Mouse (Mus musculus): ENCODE measurements at regions not wholly inside any gene's neighbourhood (a gene's known extent, or its start where the extent isn't known, plus 50 kb on each side); places are given as distances from the start of the nearest gene placed in this dataset.

DNA sequence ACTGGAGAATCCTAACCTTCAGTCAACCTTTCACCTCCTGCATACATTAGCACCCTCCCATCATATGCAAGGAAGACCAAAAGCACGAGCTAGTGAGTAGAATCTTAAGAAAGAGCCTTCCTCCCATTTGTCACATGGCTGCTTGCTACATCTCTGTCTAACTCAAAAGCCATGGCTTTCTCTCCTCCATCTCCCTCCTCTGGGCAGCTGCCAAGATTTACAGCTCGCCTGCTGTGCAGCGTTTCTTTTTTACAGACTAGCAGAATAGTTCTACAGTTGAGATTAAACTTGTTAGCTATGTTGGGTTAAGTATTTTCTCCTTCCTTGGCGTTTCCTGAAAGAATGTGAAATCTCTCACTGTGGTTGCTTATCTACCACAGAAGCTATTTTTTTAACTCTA, 168.3 kb upstream of the Mctp2 start:
- Histone ChIP-seq H3K4me3 (replicated peaks) (no peak overlapping the region), H3K27me3 (replicated peaks) (no peaks in the 10 kb centered on the region), H3K9me3 (no peaks in the 10 kb centered on the region), H3K27ac (no peak overlapping the region), H3K4me2 (replicated peaks) (no peak overlapping the region), H3K36me3 (no peaks in the 10 kb centered on the region), H3K9ac (no peak overlapping the region), H3K4me1 (replicated peaks) (no peaks in the 10 kb centered on the region)
- WGBS, result 35% methylated on average over 4 of the region's 4 CpGs
- ATAC-seq, result no peak

DNA sequence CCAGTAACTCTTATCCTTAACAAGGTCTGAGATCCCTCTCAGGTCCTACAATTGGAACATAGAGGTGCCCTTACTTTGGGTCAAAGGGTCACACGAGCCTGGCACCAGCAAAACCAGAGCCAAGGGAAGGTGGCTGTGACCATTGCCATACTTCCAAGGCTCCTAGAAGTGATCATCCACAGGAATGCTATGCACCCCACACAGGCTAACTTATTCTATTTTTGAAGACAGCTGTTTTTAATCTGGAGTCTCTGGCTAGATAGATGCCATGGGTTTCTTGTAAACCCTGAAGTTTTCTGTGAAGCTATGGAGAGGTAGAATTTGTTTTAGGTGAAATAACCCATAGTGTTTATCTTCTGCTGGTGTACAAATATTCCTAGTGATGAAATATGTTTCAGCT, 172.5 kb upstream of the Mctp2 start:
- no peak overlapping the region for H3K4me3 ChIP-seq (replicated peaks)
- 74% methylated on average over 1 of the region's 1 CpGs for WGBS
- H3K4me1 ChIP-seq (replicated peaks), result no peaks in the 10 kb centered on the region
- no peak for ATAC-seq
- no peaks in the 10 kb centered on the region for H3K9me3 ChIP-seq
- H3K27me3 ChIP-seq (replicated peaks), result no peaks in the 10 kb centered on the region
- H3K4me2 ChIP-seq (replicated peaks), result no peak overlapping the region
- H3K27ac ChIP-seq, result no peak overlapping the region
- H3K36me3 ChIP-seq, result no peaks in the 10 kb centered on the region
- H3K9ac ChIP-seq, result no peak overlapping the region

DNA sequence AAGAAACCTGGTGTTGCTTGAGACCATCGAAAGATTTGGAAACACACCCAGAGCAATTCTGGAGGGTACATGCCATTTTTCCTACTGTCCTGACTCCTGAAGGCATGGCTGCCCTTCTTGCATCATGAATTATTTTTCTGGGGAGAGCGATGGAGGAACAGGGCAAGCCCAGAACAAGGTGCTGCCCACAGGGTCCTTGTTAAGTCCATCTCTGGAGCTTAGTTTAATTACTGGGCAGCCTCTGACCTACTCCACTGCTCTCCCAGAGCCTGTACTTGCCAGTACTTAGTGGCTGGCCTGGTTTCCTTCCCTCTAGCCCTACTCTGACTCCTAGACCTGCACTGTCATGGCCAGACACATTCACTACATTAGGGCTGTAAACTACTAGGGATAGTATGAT, 174.9 kb upstream of the Mctp2 start:
- WGBS, result 85% methylated on average over 2 of the region's 2 CpGs
- no peaks in the 10 kb centered on the region for H3K4me1 ChIP-seq (replicated peaks)
- H3K27me3 ChIP-seq (replicated peaks), result no peaks in the 10 kb centered on the region
- H3K27ac ChIP-seq, result no peak overlapping the region
- no peak overlapping the region for H3K4me3 ChIP-seq (replicated peaks)
- ATAC-seq, result no peak
- H3K9ac ChIP-seq, result no peak overlapping the region
- H3K9me3 ChIP-seq, result no peaks in the 10 kb centered on the region
- no peaks in the 10 kb centered on the region for H3K36me3 ChIP-seq
- no peak overlapping the region for H3K4me2 ChIP-seq (replicated peaks)

DNA sequence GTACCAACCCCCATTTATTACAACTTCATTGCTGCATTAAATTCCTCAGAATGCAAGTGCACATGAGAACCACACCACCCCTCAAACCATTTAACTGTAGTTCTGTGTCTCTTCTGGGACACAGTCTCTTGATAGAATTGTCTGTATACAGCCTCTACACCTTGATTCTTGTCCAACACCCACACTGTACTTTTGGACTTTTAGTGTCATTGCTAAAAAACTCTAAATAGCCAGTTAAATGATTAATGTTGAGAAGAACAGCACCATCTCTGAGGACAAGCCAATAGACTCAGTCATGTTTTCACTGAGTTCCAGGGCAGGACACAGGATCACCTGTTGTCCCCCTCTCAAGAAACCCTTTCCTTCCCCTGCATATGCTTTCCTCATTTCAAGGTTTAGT, 183.8 kb upstream of the Mctp2 start:
- no peak overlapping the region for H3K27ac ChIP-seq
- no peaks in the 10 kb centered on the region for H3K4me1 ChIP-seq (replicated peaks)
- H3K9ac ChIP-seq, result no peak overlapping the region
- no peak overlapping the region for H3K4me3 ChIP-seq (replicated peaks)
- no peaks in the 10 kb centered on the region for H3K9me3 ChIP-seq
- ATAC-seq, result no peak
- H3K36me3 ChIP-seq, result no peaks in the 10 kb centered on the region
- no peaks in the 10 kb centered on the region for H3K27me3 ChIP-seq (replicated peaks)
- no peak overlapping the region for H3K4me2 ChIP-seq (replicated peaks)

DNA sequence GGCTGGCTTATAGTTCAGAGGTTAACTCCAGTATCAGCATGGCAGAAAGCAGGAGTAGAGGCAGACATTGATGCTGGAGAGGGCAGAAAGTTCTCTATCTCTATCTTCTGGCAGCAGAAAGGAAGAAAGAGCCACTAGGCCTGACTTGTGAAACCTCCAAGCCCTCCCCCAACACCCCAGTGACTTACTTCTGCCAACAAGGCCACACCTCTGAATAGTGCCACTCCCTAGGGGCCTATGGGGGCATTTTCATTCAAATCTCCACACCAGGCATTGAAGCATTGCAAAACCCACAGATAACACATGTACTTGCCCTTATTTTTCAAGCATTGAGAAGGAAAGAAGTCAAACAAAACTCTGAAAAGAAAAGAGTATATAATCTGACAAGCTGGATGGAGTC, 186.9 kb upstream of the Mctp2 start:
- peak; percentile 59 for ATAC-seq
- H3K4me2 ChIP-seq (replicated peaks), result no peak overlapping the region
- 0 out of 2 replicates have a peak, but pooled peaks cover 2% of the 10 kb centered on the region for H3K4me1 ChIP-seq (replicated peaks)
- H3K9ac ChIP-seq, result no peak overlapping the region
- H3K27me3 ChIP-seq (replicated peaks), result no peaks in the 10 kb centered on the region
- H3K27ac ChIP-seq, result no peak overlapping the region
- no peak overlapping the region for H3K4me3 ChIP-seq (replicated peaks)
- no peaks in the 10 kb centered on the region for H3K9me3 ChIP-seq
- no peaks in the 10 kb centered on the region for H3K36me3 ChIP-seq

DNA sequence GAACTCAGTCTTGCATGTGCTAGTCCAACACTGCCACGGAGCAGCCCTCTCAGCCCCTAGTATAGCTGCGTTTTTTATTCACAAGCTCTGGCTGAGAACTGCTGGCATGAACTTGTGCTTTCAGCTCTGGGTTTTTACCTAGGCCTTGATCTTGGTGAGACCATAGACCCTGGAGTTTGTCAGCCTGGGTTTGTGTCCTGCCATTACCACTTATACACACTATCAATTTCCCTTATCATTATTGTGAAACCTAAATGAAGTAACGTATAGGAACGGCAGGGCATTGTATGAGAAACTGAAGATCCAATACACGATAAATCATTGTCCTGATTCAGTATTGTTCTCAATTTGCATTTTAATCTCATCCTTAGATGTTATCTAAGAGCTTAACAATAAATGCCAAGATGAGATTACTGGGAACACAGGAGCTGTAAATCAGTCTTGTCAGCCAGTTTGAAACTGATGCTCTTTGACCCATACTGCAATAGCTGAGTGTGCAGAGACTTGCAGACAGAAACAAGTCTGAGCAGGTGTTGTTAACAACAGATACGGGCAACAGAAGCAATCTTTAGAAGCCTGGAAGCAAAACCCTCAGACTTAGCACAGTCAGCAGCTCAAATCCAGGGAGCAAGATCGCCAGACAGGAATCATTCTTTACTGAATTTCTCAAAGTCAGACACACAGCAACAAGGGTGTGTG, 190.7 kb upstream of the Mctp2 start:
- no peaks in the 10 kb centered on the region for H3K9me3 ChIP-seq
- no peaks in the 10 kb centered on the region for H3K27me3 ChIP-seq (replicated peaks)
- WGBS, result 29% methylated on average over 7 of the region's 7 CpGs
- H3K4me1 ChIP-seq (replicated peaks), result 0 out of 2 replicates have a peak, but pooled peaks cover 2% of the 10 kb centered on the region
- H3K4me2 ChIP-seq (replicated peaks), result no peak overlapping the region
- H3K36me3 ChIP-seq, result no peaks in the 10 kb centered on the region
- peak overlapping the region; percentile 28; the same call in 1 of the 2 replicates for H3K27ac ChIP-seq
- no peak overlapping the region for H3K4me3 ChIP-seq (replicated peaks)
- ATAC-seq, result peak; percentile 89
- no peak overlapping the region for H3K9ac ChIP-seq

DNA sequence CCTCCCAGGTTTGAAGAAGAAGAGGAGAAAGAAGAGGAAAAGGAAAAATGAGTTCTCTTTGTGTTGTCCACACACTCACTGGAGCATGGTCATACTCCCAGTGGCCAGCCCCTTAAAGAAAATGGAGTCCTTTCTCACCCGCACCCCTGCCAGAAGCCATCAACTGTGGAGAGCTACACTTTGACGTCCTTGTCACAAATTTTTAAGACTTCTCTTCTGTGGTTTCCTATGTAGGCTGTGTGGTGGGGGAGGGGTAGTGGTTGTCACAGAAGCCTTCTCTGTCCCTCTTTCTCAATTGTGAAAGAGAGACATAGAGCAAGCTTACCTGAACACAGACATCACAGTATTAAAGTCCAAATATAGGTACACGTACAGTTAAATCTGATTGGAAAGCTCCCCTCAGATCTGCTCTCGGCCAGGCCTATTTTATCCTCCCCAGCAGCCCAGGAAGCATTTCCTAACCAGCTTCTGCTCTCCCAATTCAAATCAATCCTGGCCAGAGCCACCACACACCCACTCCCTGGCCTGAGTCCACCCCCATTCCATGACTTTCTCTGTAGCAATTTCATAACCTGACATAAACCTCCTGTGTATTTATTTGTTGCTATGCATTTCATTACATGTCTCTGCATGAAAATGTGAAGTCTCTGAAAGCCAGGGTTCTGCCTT, 192.3 kb upstream of the Mctp2 start:
- no peak overlapping the region for H3K27ac ChIP-seq
- no peaks in the 10 kb centered on the region for H3K27me3 ChIP-seq (replicated peaks)
- WGBS, result 63% methylated on average over 4 of the region's 4 CpGs

DNA sequence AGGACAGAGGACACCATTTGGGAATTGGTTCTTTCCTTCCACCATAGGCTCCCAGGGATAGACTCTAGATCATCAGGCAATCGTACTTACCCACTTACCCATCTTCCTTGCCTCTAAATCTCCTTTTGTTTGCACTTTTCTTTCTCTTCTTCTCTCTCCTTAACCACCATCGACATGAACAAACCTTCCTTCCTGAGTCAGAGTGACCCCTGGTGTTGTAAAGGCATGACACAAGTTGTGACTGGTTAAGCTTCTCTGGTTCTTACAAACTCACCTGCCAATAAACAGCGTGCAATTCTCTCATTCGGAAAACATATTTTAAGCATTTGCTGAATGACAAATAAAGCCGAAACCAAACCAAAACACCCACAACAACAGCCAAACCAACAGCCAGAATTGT, 193.4 kb upstream of the Mctp2 start:
- no peak overlapping the region for H3K27ac ChIP-seq
- no peak for ATAC-seq
- no peak overlapping the region for H3K4me3 ChIP-seq (replicated peaks)
- H3K4me1 ChIP-seq (replicated peaks), result 0 out of 2 replicates have a peak, but pooled peaks cover 2% of the 10 kb centered on the region
- no peaks in the 10 kb centered on the region for H3K36me3 ChIP-seq
- H3K9ac ChIP-seq, result no peak overlapping the region
- H3K4me2 ChIP-seq (replicated peaks), result no peak overlapping the region
- 73% methylated on average over 5 of the region's 5 CpGs for WGBS
- H3K27me3 ChIP-seq (replicated peaks), result no peaks in the 10 kb centered on the region
- H3K9me3 ChIP-seq, result no peaks in the 10 kb centered on the region

More for the DNA sequence above, 192.3 kb upstream of the Mctp2 start:
- H3K4me1 ChIP-seq (replicated peaks), result 0 out of 2 replicates have a peak, but pooled peaks cover 2% of the 10 kb centered on the region
- no peaks in the 10 kb centered on the region for H3K9me3 ChIP-seq
- H3K9ac ChIP-seq, result no peak overlapping the region
- ATAC-seq, result no peak
- H3K4me2 ChIP-seq (replicated peaks), result no peak overlapping the region
- H3K36me3 ChIP-seq, result no peaks in the 10 kb centered on the region
- no peak overlapping the region for H3K4me3 ChIP-seq (replicated peaks)

DNA sequence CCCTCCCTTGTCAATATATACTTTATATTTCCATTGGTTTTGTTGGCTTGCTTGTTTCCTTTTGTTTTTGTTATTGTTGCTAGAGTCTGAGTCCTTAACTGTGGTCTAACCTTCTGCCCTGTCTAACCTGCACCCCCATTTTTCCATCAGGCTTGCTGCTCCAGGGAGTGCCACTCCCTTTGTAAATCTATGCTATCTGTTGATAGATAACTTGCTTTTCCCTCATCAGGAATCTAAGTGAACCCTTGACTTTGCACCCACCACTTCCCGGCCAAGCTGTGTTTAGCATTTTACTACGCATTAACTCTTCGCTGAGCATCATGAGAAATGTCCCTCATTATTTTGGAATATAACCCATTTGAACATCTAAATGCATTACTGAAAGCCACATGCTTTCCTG, 193.8 kb upstream of the Mctp2 start:
- ATAC-seq, result peak; percentile 59
- Histone ChIP-seq H3K27me3 (replicated peaks) (no peaks in the 10 kb centered on the region), H3K4me3 (replicated peaks) (no peak overlapping the region), H3K36me3 (no peaks in the 10 kb centered on the region), H3K4me1 (replicated peaks) (0 out of 2 replicates have a peak, but pooled peaks cover 2% of the 10 kb centered on the region), H3K4me2 (replicated peaks) (no peak overlapping the region), H3K9ac (no peak overlapping the region), H3K9me3 (no peaks in the 10 kb centered on the region), H3K27ac (no peak overlapping the region)
- WGBS, result 38% methylated on average over 3 of the region's 3 CpGs

DNA sequence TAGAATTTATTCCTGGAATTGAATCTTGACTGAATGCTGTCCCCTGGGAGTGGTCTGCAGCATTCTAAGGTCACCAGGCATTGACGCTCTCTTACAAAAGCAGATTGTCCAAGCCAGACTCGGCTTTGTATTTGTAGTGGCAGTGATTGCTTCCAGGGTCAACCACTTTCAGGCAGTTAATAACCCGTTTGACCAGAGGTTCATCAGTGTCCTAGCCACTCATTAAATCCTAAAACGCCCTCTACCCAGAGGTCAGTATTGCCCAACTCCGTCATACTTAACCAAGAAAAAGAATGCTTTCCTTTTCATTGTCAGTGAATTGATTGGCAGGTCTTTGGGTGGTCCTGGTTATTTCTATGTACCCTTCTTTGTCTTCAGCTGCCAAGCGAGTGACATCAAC, 194.6 kb upstream of the Mctp2 start:
- ATAC-seq, result no peak
- no peaks in the 10 kb centered on the region for H3K9me3 ChIP-seq
- no peaks in the 10 kb centered on the region for H3K27me3 ChIP-seq (replicated peaks)
- no peaks in the 10 kb centered on the region for H3K36me3 ChIP-seq
- no peak overlapping the region for H3K9ac ChIP-seq
- no peak overlapping the region for H3K4me3 ChIP-seq (replicated peaks)
- 0 out of 2 replicates have a peak, but pooled peaks cover 2% of the 10 kb centered on the region for H3K4me1 ChIP-seq (replicated peaks)
- no peak overlapping the region for H3K27ac ChIP-seq
- H3K4me2 ChIP-seq (replicated peaks), result no peak overlapping the region
- WGBS, result 50% methylated on average over 6 of the region's 6 CpGs

DNA sequence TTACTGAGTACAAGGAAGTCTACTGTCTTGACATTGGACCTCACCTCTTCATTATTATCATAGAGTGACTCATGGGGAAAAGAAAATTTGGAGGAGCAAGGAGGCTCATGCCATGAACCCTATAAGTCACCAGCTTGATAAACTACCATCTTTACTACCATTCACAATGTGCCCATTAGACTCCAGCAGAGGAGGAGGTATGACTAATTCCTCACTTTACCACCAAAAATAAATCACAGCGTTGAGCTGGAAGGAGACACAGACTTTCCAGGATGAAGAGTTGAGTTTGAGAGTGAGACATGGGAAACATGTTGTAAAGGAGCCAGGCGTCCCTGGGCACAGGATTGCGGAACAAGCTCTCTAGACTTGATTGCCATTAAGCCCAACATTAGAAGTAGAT, 195.0 kb upstream of the Mctp2 start:
- no peak for ATAC-seq
- H3K9me3 ChIP-seq, result no peaks in the 10 kb centered on the region
- 86% methylated on average over 3 of the region's 3 CpGs for WGBS
- H3K27ac ChIP-seq, result no peak overlapping the region
- H3K4me2 ChIP-seq (replicated peaks), result no peak overlapping the region
- H3K9ac ChIP-seq, result no peak overlapping the region
- no peak overlapping the region for H3K4me3 ChIP-seq (replicated peaks)
- H3K36me3 ChIP-seq, result no peaks in the 10 kb centered on the region
- H3K4me1 ChIP-seq (replicated peaks), result 0 out of 2 replicates have a peak, but pooled peaks cover 2% of the 10 kb centered on the region
- no peaks in the 10 kb centered on the region for H3K27me3 ChIP-seq (replicated peaks)

DNA sequence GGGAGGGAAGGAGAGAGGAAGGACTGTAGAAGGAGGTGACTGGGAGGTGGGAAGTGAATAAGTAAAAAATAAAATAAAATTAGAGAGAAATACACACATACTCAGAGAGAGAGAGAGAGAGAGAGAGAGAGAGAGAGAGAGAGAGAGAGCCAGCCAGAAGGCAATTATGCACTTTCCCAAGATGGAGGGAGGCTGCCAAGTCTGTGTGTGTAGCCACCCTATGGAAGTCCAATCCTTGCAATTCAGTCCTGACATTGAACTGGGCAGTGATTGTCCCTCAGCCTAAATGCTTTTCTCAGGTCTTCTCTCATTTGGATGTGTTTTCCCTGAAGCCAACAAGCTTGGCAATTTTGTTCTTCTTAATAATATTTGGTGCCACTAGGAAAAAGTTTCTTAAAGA, 197.3 kb upstream of the Mctp2 start:
- no peak overlapping the region for H3K4me3 ChIP-seq (replicated peaks)
- no peak for ATAC-seq
- H3K27me3 ChIP-seq (replicated peaks), result no peaks in the 10 kb centered on the region
- no peak overlapping the region for H3K27ac ChIP-seq
- H3K9me3 ChIP-seq, result no peaks in the 10 kb centered on the region
- H3K4me2 ChIP-seq (replicated peaks), result no peak overlapping the region
- no peaks in the 10 kb centered on the region for H3K36me3 ChIP-seq
- H3K9ac ChIP-seq, result no peak overlapping the region
- H3K4me1 ChIP-seq (replicated peaks), result no peaks in the 10 kb centered on the region

DNA sequence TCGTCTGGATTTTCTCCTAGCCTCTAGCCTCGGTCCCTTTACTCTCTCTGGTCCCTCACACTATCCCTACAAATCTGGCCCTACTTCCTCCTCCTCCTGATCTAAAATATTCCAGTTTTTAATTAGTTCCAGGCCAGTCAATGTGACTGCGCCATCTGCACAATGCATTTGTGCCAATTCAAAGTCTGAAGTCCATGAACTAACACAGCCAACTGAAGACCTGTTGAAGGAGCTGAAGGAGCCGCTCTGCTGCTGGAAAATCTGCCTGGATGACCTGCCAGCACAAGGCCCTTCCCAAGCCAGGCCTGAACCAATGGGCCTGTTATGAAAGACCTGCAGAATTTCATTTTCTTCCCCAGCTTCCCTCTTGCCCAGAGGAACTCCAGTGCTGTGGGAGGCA, 197.9 kb upstream of the Mctp2 start:
- H3K36me3 ChIP-seq, result no peaks in the 10 kb centered on the region
- H3K4me1 ChIP-seq (replicated peaks), result no peaks in the 10 kb centered on the region
- H3K27me3 ChIP-seq (replicated peaks), result no peaks in the 10 kb centered on the region
- WGBS, result 89% methylated on average over 4 of the region's 4 CpGs
- no peak overlapping the region for H3K9ac ChIP-seq
- no peak overlapping the region for H3K4me2 ChIP-seq (replicated peaks)
- H3K27ac ChIP-seq, result no peak overlapping the region
- no peak for ATAC-seq
- H3K9me3 ChIP-seq, result no peaks in the 10 kb centered on the region
- H3K4me3 ChIP-seq (replicated peaks), result no peak overlapping the region
